Mouse (Mus musculus): Measurements from ENCODE around the gene Pcsk7.

Pcsk7 gene

DNA sequence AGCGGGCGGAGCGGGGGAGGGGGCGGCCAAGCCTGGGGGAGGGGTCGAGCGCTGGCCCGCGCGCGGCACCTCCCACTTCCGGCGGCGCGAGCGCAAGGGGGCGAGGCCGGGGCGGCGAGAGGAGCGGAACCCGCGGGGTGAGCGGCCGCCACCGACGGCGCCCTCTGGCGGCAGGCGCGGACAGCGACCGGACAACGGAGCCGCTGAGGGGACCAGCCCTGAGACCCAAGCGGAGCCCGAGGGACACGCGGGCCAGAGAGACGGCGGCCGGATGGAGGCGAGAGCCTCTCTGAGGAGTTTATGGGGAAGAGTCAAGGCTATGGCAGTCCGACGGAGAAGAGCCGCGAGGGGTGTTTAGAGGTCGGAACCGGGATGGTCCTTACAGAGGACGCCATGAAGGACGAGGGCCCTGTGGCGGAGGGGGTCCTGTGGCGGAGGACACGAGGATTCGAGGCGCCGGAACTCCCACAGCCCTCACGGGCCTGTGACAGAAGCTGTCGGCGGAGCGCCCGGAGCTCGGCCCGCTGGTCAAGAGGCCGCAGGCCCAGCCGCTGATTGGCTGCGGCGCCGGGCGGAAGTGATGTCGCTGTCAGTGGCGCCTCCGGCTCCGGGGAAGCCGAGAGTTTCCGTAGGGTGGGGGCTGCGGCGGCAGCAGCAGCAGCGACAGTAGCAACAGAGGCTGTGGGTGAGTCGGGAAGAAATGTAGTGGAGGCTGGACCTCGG lies at the start of gene Pcsk7, which contains the start of gene Rnf214:
TSS of gene Pcsk7 (plus strand) at position 143 of the 723 bp plus-strand sequence.
TSS of gene Rnf214 (minus strand) at position 557 of the 723 bp plus-strand sequence.
- DNase-seq = peak; percentile 83 to 84

DNA sequence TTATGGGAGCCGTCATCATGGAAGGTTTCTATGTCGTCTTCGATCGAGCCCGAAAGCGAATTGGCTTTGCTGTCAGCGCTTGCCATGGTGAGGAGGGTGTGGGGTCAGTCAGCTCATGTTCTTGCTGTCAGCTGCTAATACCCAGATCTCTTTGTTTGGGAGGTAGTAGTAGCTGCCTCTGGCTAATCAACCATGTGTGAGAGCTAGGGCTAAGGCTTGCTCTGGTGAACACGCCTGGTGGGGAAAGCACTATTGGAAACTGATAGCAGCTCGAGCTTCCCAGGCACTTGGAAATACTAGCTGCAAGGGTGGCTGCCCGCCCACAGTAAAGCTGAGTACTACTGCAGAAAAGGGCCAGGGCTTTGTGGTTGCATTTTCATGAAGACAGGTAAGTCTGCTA lies 46.9 kb upstream of the Pcsk7 start:
- no peak for DNase-seq

DNA sequence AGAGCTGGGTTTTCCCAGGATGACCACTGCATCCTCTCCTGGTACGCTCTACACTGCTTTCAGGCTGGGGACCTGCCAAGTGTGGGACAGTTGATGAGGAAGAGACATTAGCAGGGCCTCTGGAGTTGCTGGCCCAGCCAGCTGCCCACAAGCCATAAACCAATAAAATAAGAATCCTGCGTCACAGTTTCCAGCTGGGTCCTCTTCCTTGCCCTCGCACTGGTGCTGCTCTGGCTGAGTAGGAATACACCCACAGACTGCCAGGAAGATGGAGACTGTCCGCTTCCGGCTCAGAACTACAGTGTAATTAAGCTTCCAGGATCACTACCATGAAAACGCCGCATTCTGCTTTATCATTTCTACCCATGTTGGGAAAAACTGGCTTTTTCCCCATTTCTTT lies 44.5 kb upstream of the Pcsk7 start:
- no peak for DNase-seq

DNA sequence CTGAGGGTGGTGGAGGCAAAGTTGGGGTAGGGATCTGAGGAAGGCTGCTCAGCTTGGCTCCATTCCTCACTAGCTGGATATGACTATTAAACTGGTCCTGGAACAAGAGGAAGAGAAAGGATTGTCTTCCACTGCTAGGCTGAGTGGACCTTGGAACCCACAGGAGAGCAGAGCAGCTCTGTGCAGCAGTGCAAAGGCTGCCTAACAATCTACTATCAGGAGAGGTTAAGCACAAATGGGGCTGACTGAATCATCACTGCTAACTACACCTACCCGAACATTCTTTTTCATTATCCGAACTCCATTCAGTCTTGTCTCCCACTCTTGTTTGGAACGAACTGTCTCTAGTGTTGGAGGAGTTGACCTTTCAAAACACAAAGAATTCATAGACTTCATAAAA lies 37.1 kb upstream of the Pcsk7 start:
- DNase-seq = no peak

DNA sequence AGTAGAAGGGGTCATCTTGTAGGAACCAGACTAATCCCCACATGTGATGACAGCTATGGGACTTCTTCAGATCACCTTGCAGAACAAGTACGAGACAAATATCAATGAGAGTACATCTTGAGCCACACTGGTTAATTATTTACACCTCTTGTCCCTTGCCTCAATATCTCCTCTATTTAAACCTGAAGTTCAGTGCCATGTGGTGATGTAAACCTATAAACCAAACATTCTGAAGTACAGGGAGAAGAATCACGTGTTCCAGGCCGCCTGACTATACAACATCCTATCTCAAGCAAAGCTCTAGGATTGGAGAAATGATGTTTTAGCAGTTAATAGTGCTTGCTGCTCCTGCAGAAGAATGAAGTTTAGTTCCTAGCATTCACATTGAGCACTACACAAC lies 36.0 kb upstream of the Pcsk7 start:
- no peak for DNase-seq

DNA sequence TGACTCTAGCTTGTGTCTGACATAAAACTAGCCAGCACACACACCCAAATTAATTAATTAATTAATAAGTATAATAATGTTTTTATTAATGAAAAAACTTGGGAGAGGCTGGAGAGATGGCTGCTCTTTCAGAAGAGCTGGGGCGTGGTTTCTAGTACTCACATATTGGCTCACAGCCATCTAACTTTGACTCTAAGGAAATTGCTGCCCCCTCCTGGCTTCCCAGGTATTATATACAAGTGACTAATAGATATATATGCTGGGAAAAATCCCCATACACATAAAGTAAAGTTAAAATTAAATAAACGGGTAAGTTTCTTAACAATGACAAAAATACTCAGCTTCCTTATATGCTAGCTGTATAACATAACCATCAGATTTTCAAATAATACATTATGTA lies 28.4 kb upstream of the Pcsk7 start:
- no peak for DNase-seq

DNA sequence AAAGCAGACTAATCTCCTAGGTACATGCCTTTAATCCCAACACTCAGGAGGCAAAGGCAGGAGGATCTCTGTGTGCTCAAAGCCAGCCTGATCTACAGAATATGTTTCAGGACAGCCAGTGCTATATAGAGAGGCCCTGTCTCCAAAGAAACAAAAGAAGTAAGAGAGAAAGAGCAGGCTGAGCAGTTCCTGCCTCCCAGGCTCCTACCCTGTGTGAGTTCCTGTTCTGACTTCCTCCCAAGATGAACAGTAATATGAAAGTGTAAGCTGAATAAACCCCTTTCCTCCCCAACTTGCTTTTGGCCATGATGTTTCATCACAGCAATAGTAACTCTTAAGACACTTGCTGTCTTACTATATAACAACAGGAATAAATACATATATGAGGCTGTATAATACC lies 12.6 kb upstream of the Pcsk7 start:
- DNase-seq = no peak

DNA sequence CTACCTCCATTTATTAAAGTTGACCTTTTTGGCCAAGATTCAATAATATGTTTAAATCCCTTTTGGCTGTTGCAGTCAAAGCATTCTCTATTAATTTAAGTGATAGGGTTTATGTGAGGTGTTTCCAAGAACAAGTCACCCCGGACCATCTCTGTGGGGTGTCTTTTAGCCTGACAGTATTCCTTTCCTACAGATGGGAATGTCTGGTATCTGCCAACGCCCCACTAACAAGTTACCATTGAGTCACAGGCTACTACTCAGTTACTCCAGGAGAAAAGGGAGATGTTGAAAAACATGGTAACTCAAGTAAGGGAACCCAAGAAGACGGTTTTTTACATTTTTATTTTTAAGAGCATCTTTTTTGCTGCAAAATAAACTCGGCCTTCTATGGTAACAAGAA lies 1.1 kb upstream of the Pcsk7 start:
- DNase-seq = no peak

DNA sequence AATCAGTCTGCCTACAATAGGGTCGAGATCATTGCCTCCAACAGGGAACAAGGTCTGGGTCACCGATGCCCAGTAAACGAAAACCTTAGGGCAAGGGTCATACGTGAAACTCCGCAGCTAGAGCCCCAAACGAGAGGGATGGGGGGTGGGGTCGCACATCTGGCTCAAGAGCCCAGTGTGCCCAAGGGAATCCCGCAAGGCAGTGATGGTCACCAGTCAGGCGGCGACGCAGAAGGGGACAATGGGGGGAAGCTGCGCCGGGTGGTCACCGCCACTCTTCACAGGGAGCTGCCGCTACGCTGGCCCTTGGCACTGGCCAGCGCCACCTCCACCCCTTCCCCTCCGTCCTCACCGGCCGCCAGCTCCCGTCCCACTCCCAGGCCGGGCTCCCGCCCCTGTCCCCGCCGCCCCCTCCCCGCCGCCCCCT lies 473 bp upstream of the Pcsk7 start:
- DNase-seq = peak in 1 of 2 experiments; percentile 49

DNA sequence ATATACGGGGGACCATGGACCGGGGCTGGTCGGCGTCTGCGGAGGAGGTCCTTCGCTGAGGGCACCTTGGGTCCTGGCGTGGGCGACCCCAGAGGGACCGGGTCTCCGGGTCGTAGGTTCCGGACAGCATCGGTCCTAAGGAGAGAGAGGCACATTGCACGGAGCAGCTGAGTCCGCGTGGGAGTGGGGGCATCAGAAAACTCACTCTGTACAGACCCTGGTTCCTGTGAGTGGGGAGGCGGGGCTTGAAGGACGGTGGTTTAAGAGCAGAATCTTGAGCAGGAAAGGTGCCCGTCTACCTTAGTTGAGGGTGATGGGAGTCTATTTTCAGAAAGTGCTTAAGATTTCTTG lies 756 bp downstream of the Pcsk7 start:
- DNase-seq = no peak

DNA sequence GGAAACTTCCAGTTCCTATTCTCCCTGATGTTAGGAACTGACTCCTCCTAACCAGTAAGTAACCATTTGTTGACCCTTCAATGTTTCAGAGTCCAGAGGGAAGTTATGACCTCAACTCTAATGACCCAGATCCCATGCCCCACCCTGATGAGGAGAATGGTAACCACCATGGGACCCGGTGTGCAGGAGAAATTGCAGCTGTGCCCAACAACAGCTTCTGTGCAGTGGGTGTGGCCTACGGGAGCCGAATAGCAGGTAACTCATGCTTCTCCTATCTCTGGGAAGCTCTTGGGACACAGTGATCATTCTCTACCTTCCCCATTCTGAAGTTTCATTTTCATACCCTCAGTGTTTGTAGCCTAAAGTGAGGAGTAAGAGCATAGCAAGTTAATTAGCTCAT lies 4.7 kb downstream of the Pcsk7 start:
- DNase-seq = no peak

DNA sequence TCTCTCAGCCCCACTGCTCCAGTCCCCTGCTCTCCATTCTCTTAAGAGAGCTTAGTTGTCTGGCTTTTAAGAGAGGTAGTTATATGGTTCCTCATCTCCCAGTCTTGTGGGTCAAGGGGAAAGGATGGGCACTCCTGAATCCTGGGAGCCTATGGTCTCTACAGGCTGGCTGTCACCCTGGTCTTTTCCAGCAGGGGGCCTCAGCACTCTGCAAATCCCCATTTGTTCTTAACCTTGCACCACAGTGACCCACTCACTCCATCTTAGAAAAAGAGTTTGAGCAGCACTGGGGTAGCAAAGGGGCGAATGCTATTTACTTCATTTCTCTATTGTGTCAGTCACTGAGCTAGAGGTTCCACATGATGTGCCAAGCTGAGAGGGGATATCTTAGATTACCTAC lies 5.4 kb downstream of the Pcsk7 start:
- DNase-seq = no peak

DNA sequence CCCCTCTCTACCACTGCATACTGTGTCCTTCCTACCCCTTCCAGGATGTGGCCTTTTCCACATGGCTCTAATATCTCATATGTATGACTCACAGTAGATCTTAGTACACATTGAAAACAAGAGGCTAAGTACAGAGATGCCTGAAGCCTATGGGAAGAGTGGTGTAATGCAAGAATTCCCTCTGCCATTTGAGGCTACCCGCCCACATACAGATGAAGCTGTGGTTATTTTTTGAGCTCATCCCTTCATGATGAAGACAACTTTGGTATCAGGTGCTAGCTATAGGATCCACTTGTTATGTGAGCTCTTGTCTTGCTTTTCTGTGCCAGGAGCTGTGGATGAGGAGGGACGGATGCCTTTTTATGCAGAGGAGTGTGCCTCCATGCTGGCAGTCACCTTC lies 9.4 kb downstream of the Pcsk7 start:
- no peak for DNase-seq

DNA sequence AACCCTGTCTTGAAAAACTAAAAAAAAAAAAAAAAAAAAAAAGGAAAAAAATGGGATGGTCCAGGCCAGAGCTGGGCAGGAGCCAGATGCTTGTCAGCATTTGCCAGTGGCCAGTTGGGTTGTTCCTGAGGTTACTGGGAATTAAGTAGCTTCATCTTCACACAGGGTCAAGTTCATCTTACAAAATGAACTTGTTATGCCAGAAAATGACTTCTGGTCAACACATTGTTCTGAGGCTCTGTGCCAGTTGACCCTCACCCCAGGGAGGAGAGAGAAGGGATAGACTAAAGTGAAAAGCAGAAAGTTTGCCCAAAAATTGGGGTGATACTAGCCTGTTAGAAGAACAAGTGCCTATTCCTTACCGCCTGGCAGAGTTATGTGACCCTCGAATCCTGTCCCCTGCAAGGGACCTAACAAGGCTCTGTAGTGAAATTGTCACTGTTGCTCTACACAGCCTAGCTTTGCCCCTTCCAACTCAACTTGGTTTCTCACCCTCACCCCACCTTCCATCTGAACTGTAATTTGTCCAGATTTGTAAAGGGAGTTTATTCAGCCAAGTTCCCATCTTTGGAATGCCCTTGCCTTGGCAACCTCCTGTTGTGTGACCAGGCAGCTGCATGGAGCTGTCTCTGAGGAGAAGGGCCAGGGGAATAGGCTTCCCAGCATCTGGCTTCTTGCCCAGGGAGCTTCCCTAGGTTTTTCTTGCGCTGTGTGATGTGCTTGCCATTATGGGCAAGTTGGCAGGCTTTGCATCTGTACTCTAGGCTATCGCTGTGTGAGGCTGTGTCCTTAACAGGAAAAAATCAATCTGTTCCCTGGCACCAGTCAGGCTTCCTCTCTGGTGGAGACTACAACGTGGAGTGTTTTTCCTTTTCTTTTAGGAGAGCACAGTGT lies 11.0 kb downstream of the Pcsk7 start:
- no peak for DNase-seq

DNA sequence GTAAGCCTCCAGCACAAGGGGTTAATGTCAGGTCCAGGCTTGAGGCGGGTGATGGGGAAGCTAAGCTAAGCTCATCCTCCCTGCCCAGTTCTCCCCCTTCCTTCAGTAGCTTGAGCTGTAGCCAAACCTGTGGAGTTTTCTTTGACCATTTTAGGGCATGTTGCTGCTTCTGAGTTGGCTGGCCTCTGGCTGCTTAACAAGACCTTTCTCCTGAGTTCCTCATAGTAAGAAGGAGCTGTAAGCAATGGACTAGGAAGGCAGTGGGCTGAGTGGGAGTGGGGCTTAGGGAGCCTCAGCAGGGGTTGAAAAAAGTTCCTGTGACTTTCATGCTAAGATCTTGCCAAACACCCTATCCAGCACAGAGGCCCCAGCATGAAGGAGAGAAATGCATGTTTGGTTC lies 13.6 kb downstream of the Pcsk7 start:
- DNase-seq = no peak

DNA sequence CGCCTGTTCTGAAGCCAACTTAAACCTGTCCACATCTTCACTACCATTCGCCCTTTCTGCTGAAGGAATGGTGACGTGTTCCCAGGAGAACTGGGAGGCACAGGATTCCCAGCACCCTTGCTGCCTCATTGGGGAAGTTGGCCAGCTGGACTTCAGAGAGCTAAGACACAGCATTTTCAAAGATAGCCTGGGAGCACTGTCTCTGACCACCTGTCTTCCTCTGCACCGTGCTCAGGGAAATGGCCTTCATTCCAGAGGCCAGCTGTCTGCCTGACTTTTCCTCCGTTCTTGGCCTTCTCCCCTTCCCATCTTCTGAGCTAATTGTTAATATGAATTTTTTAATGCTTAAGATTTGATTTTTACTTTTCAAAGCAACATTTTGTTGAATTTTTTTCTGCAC lies 23.0 kb downstream of the Pcsk7 start:
- DNase-seq = no peak

DNA sequence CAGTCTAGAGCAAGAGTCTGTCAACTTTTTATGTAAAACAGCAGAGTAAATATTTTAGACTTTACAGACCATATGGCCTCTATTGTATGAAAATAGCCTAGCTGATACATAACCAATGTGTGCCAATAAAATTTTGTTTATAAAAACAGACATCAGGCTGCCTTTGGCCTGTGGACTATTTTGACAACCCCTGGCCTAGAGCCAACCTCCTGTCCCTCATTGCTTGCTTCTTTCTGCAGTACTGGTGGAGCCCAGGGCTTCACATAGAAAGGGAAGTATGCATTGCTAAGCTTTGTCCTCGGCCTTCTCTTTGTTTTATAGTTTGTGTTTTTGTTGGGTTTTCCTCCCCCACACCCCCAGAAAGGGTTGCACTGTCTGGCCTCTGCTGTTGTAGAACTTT lies 25.7 kb downstream of the Pcsk7 start:
- no peak for DNase-seq

DNA sequence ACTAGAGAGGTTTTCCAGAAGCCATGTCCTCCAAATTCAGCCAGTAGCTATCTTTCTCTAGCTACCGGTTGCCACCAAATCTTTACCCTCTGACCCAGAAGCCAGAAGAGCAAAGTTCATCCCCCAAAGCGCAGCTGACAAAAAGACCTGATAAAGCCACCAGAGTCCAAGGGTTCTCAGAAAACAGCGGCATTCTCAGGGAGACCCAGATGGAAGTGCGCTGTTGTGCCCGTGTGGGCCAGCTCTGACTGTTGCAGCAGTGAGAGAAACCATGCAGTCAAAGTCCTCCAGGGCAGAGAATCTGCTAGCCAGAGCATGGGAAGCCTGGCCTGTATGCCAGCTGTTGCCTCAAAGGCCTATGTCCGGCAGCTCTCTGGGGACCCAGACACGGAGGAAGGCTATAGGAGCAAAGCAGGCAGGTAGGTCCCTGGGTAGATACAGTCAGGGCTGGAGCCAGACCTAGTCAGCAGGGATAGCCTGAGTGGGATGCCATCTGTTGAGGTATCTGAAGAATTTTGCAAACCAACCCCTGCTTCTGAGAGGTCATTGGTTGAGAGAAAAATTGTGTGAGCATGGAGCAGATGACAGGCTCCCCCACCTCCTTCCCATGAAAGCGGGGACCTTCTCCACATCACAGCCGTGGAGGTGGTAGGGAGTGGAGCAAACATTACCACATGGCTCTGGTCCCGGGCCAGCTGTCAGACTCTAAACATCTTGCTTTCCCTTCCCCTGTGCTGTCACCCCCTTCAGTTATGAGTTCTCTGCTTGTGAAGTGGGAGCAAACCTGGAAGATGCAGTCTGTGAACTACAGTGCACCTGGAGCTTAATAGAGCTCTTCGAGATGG lies 26.5 kb downstream of the Pcsk7 start:
- DNase-seq = no peak

DNA sequence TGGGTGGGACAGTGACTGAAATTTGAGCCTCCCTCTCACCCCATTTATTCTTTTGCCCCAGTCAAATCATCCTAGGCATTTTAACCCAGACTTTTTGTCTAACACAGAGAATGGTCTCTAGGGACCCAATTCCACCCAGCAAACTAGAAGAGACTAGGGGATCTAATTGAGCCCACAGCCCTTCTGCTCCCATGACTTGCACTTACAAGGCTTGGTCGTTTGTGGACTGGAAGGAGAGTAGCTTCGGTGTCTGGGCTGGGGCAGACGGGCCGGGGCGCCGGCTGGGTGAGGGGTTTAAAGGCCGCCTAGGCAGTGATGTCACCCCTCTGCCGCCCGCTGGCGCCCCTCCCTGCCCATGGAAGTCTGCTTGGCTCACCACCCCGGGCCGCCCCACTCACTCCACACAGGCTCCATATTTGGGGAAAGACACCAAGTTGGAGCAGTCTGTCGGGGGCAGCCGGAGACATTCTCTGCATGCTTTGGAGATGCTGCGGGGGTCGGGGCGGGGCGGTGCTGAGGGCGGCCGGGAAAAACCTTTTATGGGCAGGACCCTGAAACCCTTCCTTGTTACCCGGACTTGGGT lies 29.4 kb downstream of the Pcsk7 start, which contains the start of gene Tagln:
TSS of gene Tagln (minus strand) at position 431 of the 583 bp plus-strand sequence.
- no peak for DNase-seq

DNA sequence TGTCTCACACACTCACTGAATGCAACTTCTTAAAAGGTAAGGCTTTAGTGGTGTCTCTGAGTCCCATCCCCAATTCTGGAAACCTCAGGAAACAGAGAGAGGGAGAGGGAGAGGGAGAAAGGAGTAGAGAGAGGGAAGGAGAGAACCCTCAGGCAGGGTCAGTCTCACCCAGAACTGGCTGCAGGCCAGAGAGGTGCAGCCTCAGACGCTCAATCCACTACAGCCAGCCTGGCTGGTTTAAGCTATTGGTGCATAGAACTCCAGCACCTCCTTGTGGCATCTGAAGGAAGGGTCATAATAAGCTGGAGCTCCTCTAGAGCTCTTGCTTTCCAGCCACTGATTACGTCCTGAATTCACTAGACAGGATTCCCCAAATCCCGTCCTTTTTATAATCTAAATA lies 30.6 kb downstream of the Pcsk7 start:
- DNase-seq = no peak

DNA sequence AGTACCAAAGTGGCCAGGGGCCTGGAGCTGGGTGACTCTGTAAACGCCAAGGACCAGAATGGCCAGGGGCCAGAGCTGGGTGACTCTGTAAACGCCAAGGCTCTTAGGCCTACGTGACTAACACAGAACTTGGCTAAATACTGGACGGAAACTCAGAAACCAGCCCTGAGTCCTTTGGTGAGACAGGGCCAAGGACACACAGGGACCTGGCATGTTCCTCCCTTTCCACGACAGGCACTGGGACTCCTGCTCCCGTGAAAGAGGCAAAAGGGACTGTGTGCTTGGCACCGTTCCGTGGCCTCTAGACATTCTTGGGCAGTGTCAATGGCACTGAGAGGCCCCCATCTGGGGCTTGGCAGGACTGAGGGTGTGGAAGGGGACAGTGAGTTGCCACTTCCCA lies 31.8 kb downstream of the Pcsk7 start:
- DNase-seq = no peak

DNA sequence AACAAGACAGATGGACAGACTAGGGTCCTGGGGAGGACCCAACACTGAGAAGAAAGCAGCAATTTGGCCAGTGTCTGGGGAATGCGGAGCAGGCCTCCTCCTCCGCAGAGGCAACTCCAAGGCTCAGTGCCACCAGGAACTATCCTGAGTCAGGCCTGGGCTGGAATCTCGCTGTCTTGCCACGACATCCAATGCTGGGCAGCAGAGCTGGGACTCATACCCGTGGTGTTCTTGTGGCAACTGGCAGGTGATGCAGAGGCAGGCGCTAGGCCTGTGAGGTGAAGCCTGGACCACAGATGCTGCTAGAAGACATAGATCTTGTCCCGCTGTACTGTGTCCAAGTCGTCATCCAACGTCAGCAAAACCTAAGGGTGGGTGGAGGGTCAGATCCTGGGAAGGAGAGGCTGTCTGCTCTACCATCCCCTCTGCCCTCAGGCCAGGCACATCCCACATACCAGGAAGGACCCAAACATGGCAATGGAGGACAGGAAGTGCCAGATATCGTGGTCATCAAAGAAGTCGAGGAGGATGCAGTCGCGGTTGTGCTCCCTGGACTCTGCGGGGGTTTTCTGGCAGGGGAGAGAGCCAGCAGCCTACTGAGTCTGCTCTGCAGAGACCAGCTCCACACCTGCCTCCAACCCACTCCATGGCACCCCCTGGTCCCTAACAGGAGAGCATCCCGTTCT lies 32.8 kb downstream of the Pcsk7 start:
- DNase-seq = no peak

Data from thymus, adult 18-20 months (tissue).